In the genomic region with DNA sequence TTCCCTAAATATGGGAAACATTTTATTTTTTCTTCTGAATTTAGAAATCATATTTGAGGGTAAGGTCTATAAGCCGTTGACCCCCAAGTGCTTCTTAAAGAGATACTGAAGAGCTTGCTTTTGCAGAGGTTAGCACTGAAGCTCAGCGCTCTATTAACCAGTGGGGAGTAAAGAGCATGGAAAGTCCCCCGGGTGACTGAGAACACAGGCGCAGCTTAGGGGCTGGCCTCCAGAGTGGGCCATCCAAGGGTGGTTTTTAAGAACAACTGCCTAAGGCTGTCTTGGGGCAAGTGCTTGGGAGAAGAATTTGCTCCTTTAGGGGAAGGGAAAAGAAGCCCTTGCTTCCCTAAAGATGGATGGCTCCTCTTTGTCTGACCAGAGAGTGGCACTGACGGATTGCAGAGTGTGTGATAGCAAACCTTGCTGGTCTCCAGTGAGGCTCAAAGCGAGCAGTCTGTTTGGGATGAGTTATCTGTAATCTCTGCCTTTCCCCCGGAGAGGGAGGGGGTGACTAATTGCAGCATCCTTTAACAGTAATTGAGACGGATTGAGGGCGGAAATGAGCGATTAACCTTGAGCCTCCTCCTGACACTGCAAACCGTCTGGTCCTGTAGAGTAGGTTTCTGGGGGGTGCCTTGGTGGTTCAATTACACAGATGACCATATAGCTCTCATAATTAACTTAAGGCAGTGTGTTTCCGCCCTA, we compare ENCODE assay signal across 9 mouse cellular contexts.
DNase-seq lines count a peak whose midpoint lies in the region; ATAC-seq and TF ChIP-seq lines count a peak whose summit lies in the region.
"Had no signal": no experiment of that assay in that cellular context is flagged by ENCODE, and none has a peak within 500 bp of the region (broad histone marks: within the 10 kb centered on the region; RNA-seq: fewer than 3 reads in every experiment).

No protein-coding gene starts in this region.

- no peak overlapping the region for H3K4me3 ChIP-seq in lung, postnatal 0 days (ENCODE audit: low read depth, low read length)
- H3K4me3 ChIP-seq in lung, adult 2 months (replicated peaks; ENCODE audit: extremely low read depth, low read depth, low read length) = no peak overlapping the region
- H3K4me3 ChIP-seq in neural tube, embryonic 13.5 days = no peak overlapping the region
- H3K4me3 ChIP-seq: limb, embryonic 12.5 days; megakaryocyte, embryonic 14.5 days had no signal

- no peaks in the 10 kb centered on the region for H3K27me3 ChIP-seq in lung, postnatal 0 days (replicated peaks; ENCODE audit: insufficient read depth, low read length)
- no peaks in the 10 kb centered on the region for H3K27me3 ChIP-seq in neural tube, embryonic 13.5 days
- H3K27me3 ChIP-seq: limb, embryonic 12.5 days; megakaryocyte, embryonic 14.5 days had no signal

- peak overlapping the region; percentile 14; the same call in 1 of the 2 replicates for H3K27ac ChIP-seq in lung, postnatal 0 days (ENCODE audit: low read length)
- no peak overlapping the region for H3K27ac ChIP-seq in neural tube, embryonic 13.5 days (replicated peaks)
- H3K27ac ChIP-seq: limb, embryonic 12.5 days had no signal

- no peak for DNase-seq in lung, postnatal 0 days (ENCODE audit: low spot score)
- no peak for DNase-seq in lung, adult 2 months
- peak; percentile 78 for DNase-seq in MN1 (ENCODE audit: low spot score)
- peak; percentile 74 for DNase-seq in embryo, embryonic 10.5 days (ENCODE audit: low spot score)
- DNase-seq in gastrocnemius, adult 18-20 months (ENCODE audit: low spot score) = no peak
- DNase-seq in left cerebral cortex, postnatal 4 days = no peak

- TF ChIP-seq POLR2A in lung, adult 2 months (IDR thresholded peaks at IDR 0.05; ENCODE audit: borderline replicate concordance, extremely low read depth, low read depth, low read length) = no peak

- no peak for TF ChIP-seq CTCF in lung, postnatal 0 days (IDR thresholded peaks at IDR 0.05)
- no peak for TF ChIP-seq CTCF in lung, adult 2 months (IDR thresholded peaks at IDR 0.05; ENCODE audit: insufficient read depth, low read length)

- 34% methylated on average over 12 of the region's 12 CpGs for WGBS in lung, postnatal 0 days
- whole genome bisulfite sequencing in lung, adult 2 months = 54% methylated on average over 12 of the region's 12 CpGs
- 15% methylated on average over 12 of the region's 12 CpGs for WGBS in neural tube, embryonic 13.5 days

- H3K4me2 ChIP-seq in lung, postnatal 0 days (replicated peaks; ENCODE audit: low read depth, low read length) = no peak overlapping the region
- no peak overlapping the region for H3K4me2 ChIP-seq in neural tube, embryonic 13.5 days
- H3K4me2 ChIP-seq: limb, embryonic 12.5 days had no signal

- peaks cover 3% of the 10 kb centered on the region; the same call in 1 of the 2 replicates for H3K4me1 ChIP-seq in lung, postnatal 0 days (ENCODE audit: insufficient read depth, low read depth, low read length)
- peaks cover 17% of the 10 kb centered on the region for H3K4me1 ChIP-seq in lung, adult 2 months (ENCODE audit: control insufficient read depth, insufficient read depth, low read length)
- H3K4me1 ChIP-seq in neural tube, embryonic 13.5 days (replicated peaks) = peaks cover 15% of the 10 kb centered on the region

- no peak for TF ChIP-seq EP300 in lung, postnatal 0 days (IDR thresholded peaks at IDR 0.05)

- no peak overlapping the region for H3K9ac ChIP-seq in lung, postnatal 0 days (replicated peaks; ENCODE audit: low read depth)
- 0 out of 2 replicates have a peak overlapping the region, but pooled peaks have one; percentile 18 for H3K9ac ChIP-seq in neural tube, embryonic 13.5 days
- H3K9ac ChIP-seq: limb, embryonic 12.5 days had no signal

- intact Hi-C loops in left cerebral cortex, postnatal 4 days (cut with DNase I) = no loop called here

- no peak for ATAC-seq in lung, postnatal 0 days
- no peak for ATAC-seq in neural tube, embryonic 13.5 days (ENCODE audit: low read depth)

- no peaks in the 10 kb centered on the region for H3K9me3 ChIP-seq in lung, postnatal 0 days (ENCODE audit: low read length)
- H3K9me3 ChIP-seq in neural tube, embryonic 13.5 days = no peaks in the 10 kb centered on the region
- H3K9me3 ChIP-seq: limb, embryonic 12.5 days had no signal

- no peaks in the 10 kb centered on the region for H3K36me3 ChIP-seq in lung, postnatal 0 days (ENCODE audit: insufficient read depth, low read length)
- no peaks in the 10 kb centered on the region for H3K36me3 ChIP-seq in neural tube, embryonic 13.5 days
- H3K36me3 ChIP-seq: limb, embryonic 12.5 days had no signal

Comparison
In these comparisons a context has a peak if more than half of its experiments do, and no peak if none do; other contexts are left out.
1. DNase-seq: peak in MN1 (single experiment) and embryo, embryonic 10.5 days (single experiment); none in lung, postnatal 0 days (single experiment), lung, adult 2 months (single experiment), gastrocnemius, adult 18-20 months (single experiment) and left cerebral cortex, postnatal 4 days (single experiment).